Mouse (Mus musculus): ENCODE measurements at regions not wholly inside any gene's neighbourhood (a gene's known extent, or its start where the extent isn't known, plus 50 kb on each side); places are given as distances from the start of the nearest gene placed in this dataset.
"Not testable (repeated sequence)": the region's sequence is repeated elsewhere in the genome, so short reads cannot be mapped to it uniquely, and the experiment has no call there.

DNA sequence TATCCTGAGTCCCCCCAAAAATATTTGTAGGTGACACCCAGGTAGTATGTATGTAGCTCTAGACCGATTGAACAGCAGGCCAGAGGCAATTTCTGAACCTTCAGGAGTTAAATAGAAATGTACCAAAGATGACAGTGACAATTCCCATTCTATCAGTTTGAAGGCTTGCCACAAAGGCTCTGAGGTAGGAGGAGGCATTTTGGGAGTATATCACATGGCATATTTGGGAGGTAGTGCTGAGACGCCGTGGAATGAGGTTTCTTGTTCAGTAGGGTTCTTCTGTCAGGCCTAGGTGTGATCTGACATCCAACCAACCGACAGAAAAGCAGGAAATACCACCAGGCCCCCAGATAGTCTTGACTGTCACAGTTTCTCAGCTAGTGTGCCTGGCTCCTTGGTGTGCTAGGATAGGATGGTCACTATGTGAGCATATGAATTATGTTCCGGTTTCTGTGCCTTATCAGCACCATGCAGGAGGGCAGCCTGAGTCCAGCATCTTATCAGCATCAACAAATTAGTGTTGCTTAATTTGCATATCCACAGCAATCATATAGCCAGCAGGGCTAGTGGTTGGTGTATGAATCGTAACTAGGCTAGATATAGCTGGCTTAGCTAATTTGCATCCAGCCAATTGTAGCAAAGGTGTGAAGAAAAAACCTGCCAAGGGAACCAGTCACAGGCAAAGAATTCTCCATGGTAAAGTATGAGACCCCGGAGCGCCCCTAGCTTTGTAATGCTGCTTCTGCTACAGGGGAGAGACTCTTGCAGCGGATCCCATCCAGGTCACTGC lies 136.3 kb upstream of the Bcor start:
- DNase-seq (ENCODE audit: low spot score), result no peak

DNA sequence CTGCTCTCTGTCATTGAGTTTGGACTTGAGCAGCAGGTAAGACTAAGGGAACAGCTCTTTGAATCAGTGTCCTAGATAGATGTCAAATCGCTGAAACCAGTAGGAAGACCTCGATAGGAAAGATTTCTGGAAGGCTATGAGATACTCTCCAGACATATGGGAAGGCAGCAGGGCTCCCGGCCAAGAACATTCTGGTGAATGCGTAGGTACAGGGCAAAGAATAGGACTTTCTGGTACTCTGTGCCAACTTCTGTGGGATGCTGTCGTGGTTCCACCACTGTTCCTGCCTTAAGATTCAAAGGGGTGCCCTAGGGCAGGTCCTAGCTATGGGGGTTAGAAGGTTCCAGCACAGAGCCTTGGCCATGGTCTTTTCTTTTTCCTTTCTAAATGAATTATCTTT lies 138.5 kb upstream of the Bcor start:
- no peak for DNase-seq (ENCODE audit: low spot score)

DNA sequence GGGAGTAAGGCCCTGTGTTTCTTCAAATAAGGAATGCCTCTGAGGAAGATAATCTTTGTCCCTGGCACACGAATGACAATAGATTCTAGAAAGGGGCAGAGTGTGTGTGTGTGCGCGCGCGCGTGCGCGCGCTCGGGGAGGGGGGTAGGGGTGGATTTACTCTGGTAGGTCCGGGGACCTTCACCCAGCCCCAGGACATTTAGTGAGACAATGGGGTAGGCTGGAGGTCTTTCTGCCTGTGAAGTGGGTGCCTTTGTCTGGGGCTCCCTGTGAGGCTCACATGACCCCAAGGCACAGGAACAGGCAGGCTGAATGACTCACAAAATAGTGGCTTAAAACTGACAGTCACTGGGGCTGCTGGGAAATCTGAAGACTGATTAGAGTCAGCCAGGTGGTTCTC lies 139.1 kb upstream of the Bcor start:
- no peak for DNase-seq (ENCODE audit: low spot score)

DNA sequence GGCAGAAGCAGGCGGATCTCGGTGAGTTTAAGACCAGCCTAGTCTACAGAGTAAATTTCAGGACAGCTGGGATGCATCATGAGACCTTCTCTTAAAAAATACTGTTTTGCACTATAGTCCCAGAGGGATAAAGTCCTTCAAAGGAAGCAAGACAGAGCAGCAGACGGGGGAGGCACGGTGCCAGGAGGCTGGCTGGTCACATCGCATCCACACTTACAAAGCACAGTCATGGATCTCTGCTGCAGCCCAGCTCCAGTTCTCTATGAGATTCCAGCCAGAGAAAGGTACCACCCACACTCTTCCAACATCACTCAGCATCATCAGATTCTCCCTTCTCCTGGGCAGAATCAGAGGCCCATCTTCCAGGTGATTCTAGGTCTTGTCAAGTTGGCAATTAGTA lies 144.5 kb upstream of the Bcor start:
- no peak for DNase-seq (ENCODE audit: low spot score)

DNA sequence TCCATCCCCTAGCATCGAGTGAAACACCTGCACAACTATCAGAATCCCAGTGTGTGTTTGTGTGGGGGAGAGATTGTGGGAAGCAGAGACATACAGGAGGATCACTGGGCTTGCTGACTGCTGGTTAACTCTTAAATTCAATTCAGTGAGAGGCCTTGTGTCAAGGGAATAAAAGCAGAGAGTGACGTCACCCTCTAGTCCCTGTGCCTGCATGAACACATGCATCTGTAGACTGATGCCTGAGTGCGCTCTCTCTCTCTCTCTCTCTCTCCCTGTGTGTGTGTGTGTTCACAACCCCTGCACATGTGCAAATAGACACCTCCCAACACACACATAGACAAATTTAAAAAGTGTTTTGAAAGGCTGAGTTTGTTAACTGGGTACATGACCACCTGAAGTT lies 146.8 kb upstream of the Bcor start:
- no peak for DNase-seq (ENCODE audit: low spot score)

DNA sequence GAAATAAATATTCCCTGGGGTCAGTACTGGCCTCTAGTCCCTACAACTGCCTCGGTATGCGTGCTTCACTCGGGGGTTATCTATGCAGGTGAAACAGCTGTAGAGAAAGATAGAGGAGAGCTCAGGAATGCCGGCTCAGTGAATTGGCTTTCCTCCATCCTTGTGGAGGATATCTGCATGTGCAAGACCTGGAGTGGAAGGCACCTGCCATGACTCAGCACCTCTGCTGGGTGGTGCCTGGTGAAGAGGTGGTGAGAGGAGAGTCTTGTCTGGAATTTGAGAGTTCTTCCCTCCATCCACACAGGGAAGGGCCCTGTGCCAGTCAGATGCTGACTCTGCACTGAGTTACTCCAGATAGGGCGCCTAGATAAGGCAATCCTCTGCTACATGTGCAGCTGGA lies 152.4 kb upstream of the Bcor start:
- no peak for DNase-seq (ENCODE audit: low spot score)

DNA sequence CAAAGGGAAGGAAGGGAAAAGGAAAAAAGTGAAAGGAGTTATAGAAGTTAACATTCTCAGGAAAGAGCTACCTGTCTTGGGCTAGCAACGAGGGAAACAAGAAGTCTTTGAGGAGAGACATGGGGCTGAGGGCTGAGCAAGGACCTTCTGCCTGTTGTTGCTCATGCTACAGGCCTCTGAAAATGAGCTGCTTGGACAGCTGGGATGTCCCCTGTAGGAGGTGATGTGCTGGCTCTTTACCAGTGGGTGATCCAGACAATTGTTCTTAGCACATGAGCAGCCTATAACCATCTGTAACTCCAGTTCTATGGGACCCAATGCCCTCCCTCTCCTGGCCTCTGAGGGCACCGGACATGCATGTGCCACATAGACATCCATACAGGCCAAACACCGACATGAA lies 155.5 kb upstream of the Bcor start:
- no peak for DNase-seq (ENCODE audit: low spot score)

DNA sequence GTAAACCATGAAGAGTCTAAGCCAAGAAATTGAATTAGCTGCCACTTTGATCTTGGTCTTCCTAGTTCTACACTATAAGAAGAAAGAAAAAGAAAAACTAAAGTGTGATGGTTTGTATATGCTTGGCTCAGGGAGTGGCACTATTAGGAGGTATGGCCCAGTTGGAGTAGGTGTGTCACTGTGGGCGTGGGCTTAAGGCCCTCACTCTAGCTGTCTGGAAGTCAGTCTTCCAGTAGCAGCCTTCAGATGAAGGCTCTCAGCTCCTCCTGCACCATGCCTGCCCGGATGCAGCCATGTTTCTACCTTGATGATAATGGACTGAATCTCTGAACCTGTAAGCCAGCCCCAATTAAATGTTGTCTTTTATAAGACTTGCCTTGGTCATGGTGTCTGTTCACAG lies 157.3 kb upstream of the Bcor start:
- DNase-seq (ENCODE audit: low spot score), result not testable (repeated sequence)

DNA sequence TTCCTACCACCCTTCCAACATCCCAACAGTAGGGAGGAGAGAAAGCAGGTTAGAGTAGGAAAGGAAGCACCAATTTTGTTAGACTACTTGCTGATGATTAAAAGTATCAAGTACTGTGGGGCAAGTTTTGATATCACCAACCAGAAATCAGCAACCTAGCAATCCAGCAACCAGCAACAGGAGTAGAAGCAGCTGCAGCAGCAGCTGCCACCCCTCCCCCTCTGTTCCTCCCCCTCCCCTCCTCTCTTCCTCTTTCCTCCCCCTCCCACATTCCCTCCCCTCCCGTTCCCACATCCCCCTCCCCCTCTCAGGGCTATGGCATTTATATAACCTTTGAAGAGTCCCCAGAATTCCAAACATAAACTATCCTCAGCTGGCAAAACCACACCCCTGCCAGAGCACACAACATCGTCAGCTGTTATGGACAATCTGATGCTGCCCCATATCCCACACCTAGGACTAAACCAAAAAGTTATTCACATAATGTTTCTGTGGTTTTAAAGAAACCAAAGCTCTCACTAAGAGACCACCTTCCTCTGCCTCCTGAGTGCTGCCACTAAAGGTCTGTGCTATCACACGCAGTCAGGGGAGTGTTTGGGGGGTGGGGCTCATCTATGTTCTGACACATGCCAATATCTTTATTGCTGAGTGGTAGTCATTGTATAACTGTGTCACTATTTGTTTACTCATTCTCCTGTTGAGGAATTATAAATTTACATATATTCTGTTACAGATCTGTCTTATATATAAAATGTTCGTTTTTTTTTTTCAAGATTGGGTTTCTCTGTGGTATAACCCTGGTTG lies 158.9 kb upstream of the Bcor start:
- DNase-seq (ENCODE audit: low spot score), result no peak

DNA sequence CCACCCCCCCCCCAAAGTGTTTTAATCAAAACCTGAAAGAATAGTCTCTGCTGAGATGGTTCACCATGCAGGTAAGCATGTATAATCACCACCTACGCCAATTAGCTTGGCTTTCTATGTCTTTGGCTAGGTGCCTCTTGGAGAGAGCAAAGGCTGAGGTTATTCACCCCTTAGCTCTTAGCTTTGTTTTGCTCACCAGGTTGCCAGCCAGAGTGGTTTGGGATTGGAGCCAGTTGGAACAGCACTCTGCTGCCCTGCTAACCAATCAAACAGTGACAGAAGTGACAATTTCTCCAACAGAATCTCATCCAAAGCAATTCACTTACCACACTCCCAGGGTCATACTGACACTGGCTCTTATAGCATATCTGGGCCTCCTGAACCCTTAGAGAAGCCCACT lies 162.3 kb upstream of the Bcor start:
- DNase-seq (ENCODE audit: low spot score), result no peak

DNA sequence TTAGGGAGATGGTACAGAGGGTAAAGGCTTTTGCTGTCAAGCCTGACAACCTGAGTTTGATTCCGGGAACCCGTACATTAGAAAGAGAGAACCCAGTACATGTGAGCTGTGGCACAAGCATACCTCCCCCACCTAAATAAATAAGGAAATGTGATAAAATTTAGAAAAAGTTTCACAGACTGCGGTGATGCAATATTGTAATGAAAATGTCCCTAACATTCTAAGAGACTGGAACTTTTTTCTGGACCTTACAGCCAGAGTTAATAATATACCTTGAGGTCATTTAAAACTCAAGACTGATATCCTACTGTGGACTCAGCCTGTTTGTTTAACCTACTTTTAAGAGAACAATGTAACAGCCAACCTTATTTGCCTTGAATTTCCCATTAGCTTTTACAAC lies 163.1 kb upstream of the Bcor start:
- DNase-seq (ENCODE audit: low spot score), result no peak

DNA sequence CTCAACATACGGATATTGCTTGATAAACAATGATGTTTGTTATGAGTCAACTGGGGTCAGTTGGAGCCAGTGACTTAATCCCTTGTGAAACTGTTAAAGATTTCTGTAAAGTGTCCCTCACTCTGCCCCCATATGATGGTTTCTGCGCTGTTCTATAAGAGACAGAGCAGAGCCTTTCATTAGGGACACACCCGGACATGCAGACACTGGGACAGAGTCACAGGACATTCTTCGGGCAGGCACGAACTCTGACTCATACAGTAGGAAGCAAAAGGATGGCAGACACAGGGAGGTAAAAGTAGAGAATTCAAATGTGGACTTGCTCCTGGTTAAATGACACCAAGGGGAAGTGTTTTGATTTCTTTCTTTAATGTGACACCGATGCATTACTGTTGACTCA lies 163.7 kb upstream of the Bcor start:
- DNase-seq (ENCODE audit: low spot score), result no peak

DNA sequence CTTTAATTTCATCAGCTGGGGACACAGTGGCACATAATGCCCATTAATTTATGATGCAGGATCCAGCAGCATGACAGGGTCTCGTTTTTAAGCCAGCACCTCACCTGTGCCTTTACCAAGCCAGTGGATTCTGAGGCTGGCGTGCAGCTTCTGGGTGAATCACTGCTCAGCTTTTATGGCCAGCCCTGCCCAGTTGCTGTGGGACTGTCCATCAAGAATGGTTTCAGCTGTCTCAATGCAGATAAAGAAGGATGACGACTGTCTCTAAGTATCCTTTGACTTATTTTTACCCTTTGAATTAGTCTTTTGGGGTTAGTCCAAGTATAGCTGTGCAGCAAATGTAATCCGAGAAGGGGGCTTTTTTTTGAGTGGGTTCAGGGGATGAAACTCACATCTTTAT lies 167.3 kb upstream of the Bcor start:
- DNase-seq (ENCODE audit: low spot score), result no peak

DNA sequence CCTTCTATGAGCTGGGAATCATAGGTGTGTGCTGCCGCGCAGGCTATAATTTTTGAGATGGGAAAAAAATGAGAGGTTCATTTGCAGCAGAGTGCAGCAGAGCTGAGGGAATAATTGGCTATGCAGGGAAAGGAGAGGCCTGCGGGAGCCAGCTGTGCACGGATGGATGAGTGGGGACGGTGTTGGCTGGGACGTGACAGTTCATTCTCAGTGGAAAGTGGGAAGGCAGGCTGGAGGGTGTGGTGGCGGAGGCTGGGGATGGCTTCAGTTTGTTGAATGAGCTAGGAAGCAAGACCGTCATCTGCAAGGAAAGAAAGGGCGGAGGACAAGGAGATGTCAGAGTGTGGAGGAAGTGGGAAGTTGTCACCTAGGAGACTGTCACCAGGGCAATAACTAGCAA lies 180.4 kb upstream of the Bcor start:
- no peak for DNase-seq (ENCODE audit: low spot score)

DNA sequence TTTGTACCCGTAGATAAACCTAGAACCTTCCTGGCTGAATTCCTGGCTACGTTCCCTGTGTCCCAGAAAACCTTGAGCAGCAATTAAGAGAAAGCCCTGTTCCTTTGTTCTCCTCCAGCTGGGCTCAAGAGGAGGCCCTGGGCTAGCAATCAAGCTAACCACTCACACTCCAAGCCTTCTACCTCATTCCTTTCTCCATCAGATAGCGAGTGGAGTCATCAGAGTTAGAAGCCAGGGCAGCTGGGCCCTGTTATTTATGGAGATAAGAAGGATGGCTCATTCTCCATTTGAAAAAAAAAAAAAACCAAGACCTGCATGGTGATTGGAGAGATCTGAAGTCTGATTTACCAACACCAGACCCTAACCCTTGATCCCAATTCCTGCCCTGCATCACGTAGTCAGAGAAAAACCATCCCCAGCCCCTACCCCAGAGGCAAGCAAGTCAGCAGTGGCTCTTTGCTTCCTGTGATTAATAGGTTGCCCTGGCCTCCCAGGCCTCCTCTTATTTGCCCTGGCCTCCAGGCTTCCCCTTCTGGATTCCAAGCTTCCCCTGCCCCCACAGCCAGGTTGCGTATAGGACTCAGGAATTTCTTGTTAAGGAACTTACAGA lies 181.3 kb upstream of the Bcor start:
- no peak for DNase-seq (ENCODE audit: low spot score)

DNA sequence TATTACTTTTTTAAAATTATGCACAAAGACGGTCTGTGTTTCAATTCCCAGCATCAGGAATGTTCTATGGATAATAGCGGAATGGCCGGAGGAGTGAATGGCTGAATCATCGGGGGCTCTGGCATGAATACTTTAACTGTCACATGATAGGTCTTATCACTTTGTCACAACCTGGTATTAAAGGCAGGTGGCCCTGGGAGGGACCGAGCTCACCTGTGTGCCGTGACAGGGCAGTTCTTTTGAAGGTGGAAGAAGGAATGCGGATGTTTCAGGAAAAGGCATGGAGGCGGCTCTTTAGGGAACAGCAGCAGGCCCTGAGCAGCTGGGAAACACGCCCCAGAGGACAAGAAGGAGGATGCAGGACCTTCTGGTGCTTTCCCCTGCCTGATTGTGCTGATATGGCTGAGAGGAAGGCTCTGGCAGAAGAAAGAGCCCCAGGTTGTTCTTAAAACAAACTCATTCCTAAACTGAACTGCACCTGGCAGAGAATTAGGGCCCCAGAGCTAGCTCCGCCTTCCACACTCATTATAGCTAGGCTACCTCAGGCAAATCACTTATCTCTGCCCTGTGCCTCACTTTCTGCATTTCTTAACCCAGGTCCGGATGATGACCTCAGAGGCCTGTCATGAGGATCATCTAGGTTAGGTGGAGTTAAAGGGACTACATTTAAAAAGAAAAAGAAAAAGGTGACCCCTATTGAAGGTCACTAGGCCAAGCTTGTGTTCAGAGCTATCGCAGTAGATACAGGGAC lies 184.8 kb upstream of the Bcor start:
- no peak for DNase-seq (ENCODE audit: low spot score)

DNA sequence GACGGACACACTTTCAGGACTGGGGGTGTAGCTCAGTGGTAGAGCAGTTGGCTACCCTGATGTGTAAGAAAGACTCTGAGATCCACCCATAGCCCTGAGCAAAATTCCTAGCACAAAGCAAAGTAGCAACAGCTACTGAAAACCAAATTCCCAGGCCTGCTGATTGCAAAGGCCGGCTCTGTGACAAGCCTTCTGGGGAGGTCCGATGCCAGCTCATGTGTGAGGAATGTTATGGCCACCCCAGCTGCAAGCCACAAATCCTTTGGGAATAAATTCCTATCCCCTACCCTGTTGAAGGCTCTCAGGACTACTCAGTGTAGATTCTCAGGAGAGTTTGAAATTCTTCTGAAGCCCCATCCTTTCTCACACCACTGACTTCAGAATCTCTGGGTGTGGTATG lies 186.7 kb upstream of the Bcor start:
- DNase-seq (ENCODE audit: low spot score), result no peak

DNA sequence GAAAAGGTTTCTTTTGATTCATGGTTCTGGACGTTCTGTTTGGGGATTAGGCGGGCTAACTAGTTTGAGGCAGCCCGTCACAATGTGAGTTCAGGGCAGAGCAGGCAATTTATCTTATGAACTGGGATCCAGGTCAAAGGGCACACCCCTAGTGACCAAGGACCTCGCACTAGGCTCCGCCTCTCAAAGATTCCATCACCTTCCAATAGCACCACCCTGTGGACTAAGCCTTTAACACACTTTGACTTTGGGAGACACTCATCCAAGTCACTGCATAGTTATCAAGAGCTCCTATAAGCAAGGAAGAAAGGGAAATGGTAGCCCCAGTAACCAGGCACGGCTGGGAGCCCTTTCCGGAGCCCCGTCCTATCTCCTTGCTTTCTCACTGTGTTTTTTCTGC lies 188.0 kb upstream of the Bcor start:
- no peak for DNase-seq (ENCODE audit: low spot score)

DNA sequence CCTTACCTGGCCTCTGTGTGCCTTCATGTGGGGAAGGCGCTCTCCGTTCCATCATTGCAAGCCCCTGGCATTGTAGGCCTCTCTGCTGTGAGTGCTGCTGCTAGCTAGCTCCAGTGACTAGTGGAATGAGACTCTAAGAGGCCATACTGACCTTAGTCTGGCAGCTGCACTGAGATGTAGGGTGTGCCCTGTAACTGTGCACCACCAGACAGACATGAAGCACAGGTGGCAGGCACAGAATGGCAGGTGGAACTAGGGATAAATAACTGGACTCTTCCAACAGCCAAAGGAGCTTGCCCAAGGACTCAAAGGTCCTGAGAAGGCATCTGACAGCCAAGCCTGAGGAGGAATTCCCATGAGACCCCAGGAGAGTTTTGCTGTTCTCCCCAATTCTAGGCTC lies 194.7 kb upstream of the Bcor start:
- DNase-seq (ENCODE audit: low spot score), result no peak

DNA sequence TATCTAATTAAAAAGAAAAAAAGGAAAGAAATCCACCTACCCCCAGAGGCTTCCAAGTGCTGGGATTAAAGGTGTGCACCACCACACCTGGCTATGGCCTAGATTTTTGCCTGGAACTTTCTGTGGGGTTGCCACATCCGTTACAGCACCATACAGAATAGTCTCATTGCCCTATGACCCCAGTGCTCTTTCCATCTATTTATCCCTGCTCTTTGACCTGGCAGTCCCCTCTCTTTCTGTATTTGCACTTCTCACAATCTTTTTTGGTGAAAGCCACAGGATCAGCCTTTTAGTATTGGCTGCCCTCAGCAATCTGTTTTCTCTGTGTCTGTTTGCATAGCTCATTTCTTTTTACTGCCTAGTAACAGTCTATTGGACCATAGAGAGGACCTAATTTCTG lies 197.9 kb upstream of the Bcor start:
- no peak for DNase-seq (ENCODE audit: low spot score)

DNA sequence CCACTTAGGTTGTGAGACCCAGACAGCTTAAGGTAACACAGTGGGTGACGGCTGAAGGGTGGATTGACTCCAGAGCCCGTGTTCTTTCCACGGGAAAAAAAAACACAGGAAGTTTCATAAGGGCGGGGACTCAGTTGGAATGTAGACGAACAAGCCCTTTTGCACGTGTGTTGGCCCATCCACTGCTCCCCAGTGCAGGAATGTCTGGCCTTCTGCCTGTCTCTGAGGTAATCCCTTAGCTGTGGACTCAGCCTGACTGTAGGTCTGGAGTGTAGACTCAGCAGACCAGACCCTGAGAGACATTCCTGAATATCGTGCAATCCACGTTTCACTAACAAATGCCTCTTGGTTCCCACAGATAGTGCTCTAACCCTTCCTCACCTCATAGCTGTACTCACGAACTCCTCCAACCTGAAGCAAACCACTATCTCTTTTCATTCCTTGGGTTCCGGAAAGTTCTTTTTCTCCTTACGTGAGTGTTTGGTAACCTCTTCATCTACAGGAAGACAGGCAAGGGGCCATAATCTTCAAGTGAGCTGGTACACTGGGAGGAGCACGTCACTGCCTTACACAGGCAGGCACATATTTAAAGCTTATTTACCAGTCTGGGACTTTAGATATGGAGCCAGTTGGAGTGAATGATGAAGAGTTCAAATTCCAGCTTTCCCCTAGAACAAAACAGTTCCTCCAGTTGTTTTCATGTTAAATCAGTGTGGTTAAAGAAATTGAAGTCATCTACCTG lies 205.6 kb upstream of the Bcor start:
- no peak for DNase-seq (ENCODE audit: low spot score)

DNA sequence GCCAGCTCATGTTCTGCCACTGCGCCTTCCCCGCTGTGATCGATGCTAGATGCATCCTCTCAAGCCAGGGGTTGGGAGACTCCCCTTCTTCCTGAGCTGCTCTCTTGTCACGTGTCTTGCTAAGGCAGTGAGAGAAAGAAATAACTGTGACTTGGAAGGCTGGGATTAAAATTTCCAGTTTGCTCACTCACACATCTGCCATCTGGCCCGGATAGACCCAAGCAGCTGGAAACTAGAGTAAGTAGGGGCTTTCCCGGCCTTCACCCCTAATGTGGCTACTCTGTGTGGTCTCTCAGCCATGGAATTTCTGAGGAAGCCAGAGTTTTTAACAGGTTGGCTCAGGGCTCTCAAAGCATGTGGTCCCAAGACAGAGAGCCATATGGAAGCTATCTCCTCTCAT lies 206.6 kb upstream of the Bcor start:
- DNase-seq (ENCODE audit: low spot score), result no peak
